Mouse (Mus musculus) adrenal gland, adult (tissue): Measurements from ENCODE around the gene Olfr480.

Experiments used
- DNase-seq, 2 experiments: peaks; one replicate each; pipeline ENCODE4 v3.0.0; 2022 to 2023; ENCODE audit warnings: low spot score in 1 of 2; ENCODE audit not compliant: inconsistent age in 2 of 2

Olfr480 gene

DNA sequence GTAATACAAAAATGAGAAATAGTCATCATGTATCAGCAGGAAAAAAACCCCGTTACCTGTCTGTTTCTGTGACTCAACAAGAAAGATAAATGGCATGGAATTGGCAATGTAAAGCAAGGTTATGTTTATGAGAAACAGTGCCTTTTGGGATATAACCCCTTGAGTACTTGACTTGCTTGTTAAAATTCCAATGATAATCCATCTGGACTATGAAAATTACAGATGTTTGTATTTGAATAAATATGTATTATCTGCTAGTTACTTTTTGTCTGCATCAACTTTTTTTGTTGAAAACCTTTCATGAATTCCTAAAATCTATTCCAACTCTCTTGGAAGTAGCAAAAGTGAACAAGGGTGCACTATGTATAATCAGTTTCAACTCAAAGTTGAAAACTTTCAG is at the start of gene Olfr480:
Gene Olfr480 (minus strand): TSS at position 101 of the 400 bp plus-strand sequence.
- no peak for DNase-seq

GRCm38 (mm10) chr7:108100549-108100948 is 33.4 kb upstream of the Olfr480 start, which contains the start of gene Olfr483:
Gene Olfr483 (plus strand): TSS chr7:108100849.
- no peak for DNase-seq

GRCm38 (mm10) chr7:108097486-108097885 is 30.3 kb upstream of the Olfr480 start, which contains the start of gene Olfr482:
Gene Olfr482 (minus strand): TSS chr7:108097586.
- no peak for DNase-seq

GRCm38 (mm10) chr7:108079555-108079954 is 12.4 kb upstream of the Olfr480 start, which contains the start of gene Olfr481:
Gene Olfr481 (plus strand): TSS chr7:108079855.
- DNase-seq, result no peak

DNA sequence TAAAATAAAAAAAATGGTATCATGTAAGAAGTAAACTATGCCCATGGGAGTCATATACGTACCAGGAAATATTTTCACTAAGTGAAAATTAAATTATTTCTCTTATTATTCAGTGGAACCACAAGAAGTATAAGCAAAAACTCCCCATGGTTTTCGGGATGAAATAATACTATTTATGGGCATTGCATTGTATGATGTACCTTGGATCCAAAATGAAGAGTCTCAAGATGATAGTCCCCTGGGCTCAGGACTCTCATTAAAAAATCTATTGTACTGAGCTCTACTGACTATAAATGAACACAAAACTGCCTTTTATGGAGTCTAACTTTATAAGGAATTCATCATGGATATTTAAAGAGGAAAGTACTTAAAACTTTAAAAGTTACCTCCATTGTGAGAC is 16.8 kb downstream of the Olfr480 start, which contains the start of gene Olfr479:
Gene Olfr479 (plus strand): TSS at position 301 of the 400 bp plus-strand sequence.
- no peak for DNase-seq

DNA sequence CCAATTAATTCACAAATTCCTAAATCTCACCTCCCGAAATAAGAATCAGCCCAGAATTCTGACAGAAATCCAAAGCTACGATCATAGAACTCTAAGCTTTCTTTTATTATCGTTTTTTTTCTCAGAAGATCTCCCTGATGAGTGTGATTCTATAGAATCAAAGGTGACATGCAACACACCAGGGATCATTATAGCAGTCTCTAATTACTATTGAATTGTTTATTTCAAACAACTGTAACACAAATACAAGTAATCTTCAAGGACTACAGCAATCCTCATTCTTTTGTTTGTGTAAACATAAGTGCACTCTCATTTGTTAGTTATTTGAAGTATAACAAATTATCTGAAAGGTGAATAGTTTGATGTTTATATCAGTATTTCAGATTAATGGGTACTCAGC is 33.3 kb downstream of the Olfr480 start, which contains the start of gene Olfr478:
Gene Olfr478 (minus strand): TSS at position 101 of the 400 bp plus-strand sequence.
- DNase-seq, result no peak
